Mouse (Mus musculus) bone marrow, adult 2 months (tissue): ENCODE results near the gene Gm4894.

Experiments
- CTCF ChIP-seq: fragments of 200-500 bp; IDR thresholded peaks from 2 replicates; pipeline ENCODE4 v1.5.1; 2011; ENCODE audit warnings: low read length, control low read depth; ENCODE audit not compliant: control insufficient read depth, insufficient read depth
- POLR2A ChIP-seq: fragments of 200-500 bp; IDR thresholded peaks from 2 replicates; pipeline ENCODE4 v1.6.1; 2011; ENCODE audit warnings: low read depth, mild to moderate bottlenecking, control low read depth, low read length, borderline replicate concordance; ENCODE audit not compliant: control insufficient read depth

DNA sequence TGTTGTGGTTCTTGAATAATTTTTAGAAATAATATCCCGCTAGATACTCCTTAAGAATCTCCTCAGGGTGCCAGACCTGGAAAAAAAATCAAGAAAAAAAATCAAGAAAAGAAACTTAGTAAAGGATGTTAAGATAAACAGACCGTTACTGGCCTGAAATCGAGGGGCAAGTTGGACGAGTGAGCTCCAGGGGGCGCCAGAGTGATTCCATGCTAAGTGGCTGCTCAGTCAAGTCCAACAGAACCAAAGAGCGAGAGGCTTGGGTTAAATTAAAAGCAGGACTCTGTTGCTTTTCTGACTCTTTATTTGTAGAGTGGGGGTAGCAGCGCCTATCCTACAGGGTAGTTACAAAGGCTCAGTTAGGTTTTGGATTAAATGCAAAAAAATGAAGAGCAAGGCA lies 3.5 kb upstream of the Gm4894 start:
- peak; percentile 43; the same call in 1 of the 2 replicates for TF ChIP-seq CTCF
- no peak for TF ChIP-seq POLR2A
